Mouse (Mus musculus): ENCODE measurements around the gene Prcd. TPM values are rescaled to one million over a fixed set of nuclear protein-coding genes. Genes with fewer than 3 reads are reported as not detected.
"Not testable (repeated sequence)": the region's sequence is repeated elsewhere in the genome, so short reads cannot be mapped to it uniquely, and the experiment has no call there.

The Prcd gene
- polyA plus RNA-seq, 1 experiment = not detected

DNA sequence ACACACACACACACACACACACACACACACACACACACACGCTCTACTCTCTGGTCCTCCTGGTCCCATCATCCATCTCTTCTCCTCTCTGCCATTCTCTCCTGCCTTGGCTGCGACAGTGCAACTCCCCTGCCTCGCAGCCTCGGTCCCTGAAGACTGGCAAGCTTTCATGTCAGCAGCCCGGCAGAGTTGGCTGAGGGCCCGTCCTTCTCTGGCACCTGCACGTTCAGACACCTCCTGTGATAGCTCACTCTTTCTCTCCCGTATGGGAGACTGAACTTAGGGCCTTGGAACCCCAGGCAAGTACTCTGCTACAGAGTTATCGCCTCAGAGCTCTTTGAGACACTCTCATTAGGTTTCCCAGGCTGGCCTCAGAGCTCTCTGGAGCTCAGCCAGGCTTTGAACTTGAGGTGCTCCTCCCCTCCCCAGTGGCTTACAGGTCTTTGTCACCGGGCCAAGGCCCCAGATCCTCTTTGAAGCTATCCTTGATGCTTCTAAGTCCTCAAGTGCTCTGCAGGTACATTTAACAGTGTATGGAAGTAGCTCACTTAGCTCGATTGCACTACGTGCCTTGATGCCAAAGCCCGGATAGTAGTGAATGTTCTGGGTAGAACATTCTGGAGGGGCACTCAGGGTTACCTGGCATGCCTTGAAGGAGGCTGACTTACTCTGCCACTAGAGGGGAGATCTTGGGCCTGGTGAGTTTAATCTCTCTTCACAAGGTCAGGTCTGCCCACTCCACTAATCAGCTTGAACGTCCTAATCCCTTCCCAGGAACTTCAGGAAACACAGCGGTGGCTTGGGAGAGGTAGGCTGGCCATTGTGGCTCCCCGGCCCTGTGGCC lies 3.2 kb downstream of the Prcd start:
- H3K4me3 ChIP-seq (ENCODE audit: insufficient read depth, low read length) = no peak overlapping the region
- no peak overlapping the region for H3K27ac ChIP-seq (ENCODE audit: insufficient read depth, low read length)
- TF ChIP-seq POLR2A (IDR thresholded peaks at IDR 0.05; ENCODE audit: low read depth, low read length) (no peak), CTCF (IDR thresholded peaks at IDR 0.05; ENCODE audit: borderline replicate concordance, insufficient read depth, low read length) (no peak)
- H3K4me1 ChIP-seq (ENCODE audit: control insufficient read depth, insufficient read depth, low read length) = no peaks in the 10 kb centered on the region

DNA sequence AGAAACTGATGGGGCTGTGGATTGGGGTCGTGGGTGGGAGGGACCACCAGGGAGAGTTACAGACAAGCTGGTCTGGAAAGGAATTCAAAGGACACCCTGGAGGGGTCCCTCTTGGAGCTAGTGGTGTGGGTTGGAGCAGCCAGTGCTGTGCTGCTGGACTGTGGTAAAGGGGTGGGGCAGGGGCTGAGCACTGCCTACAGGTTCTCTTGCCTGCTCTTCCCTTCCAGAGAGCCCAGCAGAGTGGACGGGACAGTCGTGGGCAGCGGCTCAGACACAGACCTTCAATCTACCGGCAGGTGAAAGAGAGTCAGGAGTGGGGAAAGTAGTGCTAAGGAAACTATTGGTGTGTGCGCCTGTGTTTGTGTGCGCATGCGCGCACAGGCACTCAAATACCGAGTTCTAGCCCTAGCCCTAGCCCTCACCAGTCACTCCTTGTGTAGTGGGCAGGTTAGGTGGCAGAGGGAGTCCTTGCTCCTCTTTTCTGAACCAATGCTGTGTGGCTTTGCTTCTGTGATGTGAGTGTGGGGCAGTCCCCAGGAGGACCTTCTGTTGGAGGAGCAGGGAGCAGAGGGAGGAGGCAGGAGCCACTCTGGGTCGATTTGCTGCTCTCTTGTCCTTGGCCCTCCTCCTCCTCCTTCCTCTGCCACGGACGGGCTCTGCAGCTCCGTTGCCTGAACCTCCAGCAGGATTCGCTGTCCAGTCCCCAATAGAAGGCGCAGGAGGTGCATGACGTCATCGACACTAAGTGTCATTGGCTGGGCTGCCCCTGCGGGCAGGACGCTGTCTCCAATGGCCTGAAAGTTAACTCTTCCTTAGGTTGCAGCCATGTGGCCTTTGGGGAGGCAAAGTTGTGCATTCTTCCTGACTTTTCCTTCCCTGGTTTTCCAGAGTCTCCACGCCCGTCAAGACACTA lies 4.2 kb downstream of the Prcd start:
- no peaks in the 10 kb centered on the region for H3K4me1 ChIP-seq (ENCODE audit: control insufficient read depth, insufficient read depth, low read length)
- no peak overlapping the region for H3K27ac ChIP-seq (ENCODE audit: insufficient read depth, low read length)

DNA sequence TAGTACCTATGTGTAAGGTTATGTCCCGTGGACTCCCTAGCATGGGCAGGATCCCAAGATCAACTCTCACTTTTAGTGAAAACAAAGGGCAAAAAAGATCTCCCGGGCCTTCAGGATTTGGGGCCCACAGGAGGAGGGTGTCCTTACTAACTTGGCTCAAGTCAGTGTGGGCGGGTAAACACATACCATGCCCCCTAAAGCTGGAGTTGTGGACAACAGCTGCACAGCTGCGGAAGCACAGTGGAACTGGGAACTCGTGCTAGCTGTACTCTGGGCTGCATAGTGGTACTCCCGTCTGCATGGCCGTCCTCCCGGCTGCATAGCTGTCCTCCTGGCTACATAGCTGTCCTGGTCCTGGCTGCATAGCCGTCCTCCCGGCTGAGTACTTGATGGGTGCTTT lies 4.9 kb downstream of the Prcd start:
- Histone ChIP-seq H3K27ac (ENCODE audit: insufficient read depth, low read length) (no peak overlapping the region), H3K4me1 (ENCODE audit: control insufficient read depth, insufficient read depth, low read length) (no peaks in the 10 kb centered on the region), H3K4me3 (ENCODE audit: insufficient read depth, low read length) (no peak overlapping the region)
- TF ChIP-seq POLR2A (IDR thresholded peaks at IDR 0.05; ENCODE audit: low read depth, low read length) = no peak
- TF ChIP-seq CTCF (IDR thresholded peaks at IDR 0.05; ENCODE audit: borderline replicate concordance, insufficient read depth, low read length) = no peak

More for the DNA sequence above, 4.2 kb downstream of the Prcd start:
- peak; percentile 90 for TF ChIP-seq POLR2A (IDR thresholded peaks at IDR 0.05; ENCODE audit: low read depth, low read length)
- TF ChIP-seq CTCF (IDR thresholded peaks at IDR 0.05; ENCODE audit: borderline replicate concordance, insufficient read depth, low read length) = no peak
- no peak overlapping the region for H3K4me3 ChIP-seq (ENCODE audit: insufficient read depth, low read length)

DNA sequence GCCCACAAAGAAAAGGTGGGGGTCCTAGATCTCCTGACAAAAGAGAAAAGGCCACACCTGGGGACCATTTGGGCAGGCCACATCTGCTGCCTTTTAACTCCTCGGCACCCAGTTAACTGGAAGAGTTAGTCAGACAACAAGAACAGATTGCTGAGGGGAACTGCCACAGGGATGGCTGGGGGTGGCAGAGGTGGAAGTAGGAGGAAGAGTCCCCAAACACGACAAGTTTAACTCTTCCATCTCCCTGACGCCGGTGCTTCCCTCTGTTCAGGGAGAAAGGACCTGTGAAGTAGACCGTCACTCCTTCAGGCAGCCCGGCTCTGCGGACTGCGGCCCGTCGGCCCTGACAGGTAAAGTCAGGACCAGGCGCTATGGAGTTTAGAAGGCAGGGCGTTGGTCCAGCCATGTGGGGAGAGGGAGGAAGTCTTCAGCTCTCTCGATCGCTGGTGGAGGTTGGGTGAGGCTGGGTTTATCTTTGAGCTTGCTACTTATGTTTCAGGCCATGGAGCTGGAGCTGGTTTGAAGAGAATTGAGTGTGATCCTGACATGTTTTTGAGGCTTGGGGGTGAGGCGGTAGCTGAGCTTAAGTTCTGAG lies 5.8 kb downstream of the Prcd start:
- no peak overlapping the region for H3K4me3 ChIP-seq (ENCODE audit: insufficient read depth, low read length)
- H3K27ac ChIP-seq (ENCODE audit: insufficient read depth, low read length) = no peak overlapping the region
- no peak for TF ChIP-seq POLR2A (IDR thresholded peaks at IDR 0.05; ENCODE audit: low read depth, low read length)
- TF ChIP-seq CTCF (IDR thresholded peaks at IDR 0.05; ENCODE audit: borderline replicate concordance, insufficient read depth, low read length) = no peak
- no peaks in the 10 kb centered on the region for H3K4me1 ChIP-seq (ENCODE audit: control insufficient read depth, insufficient read depth, low read length)

DNA sequence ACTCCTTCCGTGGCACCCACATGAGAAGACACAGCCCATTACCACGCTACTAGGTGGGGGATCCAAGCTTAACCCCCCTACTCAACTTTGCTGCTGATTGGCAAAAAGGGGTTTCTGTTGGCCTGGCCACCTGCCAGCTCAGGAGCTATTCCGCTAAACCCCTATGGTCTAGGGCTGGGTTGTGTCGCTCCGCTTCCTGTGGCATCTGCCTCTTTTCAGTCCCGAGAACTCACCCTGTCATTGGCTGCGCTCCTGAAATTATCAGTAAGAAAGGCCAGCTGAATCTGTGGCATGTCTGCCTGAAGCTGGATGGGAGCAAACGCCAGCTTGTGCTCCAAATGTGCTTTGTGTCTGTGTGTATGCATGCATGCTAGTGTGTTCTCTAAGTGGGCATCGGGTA lies 6.8 kb downstream of the Prcd start:
- H3K27ac ChIP-seq (ENCODE audit: insufficient read depth, low read length) = no peak overlapping the region
- H3K4me3 ChIP-seq (ENCODE audit: insufficient read depth, low read length) = no peak overlapping the region
- no peak for TF ChIP-seq POLR2A (IDR thresholded peaks at IDR 0.05; ENCODE audit: low read depth, low read length)
- no peak for TF ChIP-seq CTCF (IDR thresholded peaks at IDR 0.05; ENCODE audit: borderline replicate concordance, insufficient read depth, low read length)
- H3K4me1 ChIP-seq (ENCODE audit: control insufficient read depth, insufficient read depth, low read length) = no peaks in the 10 kb centered on the region

DNA sequence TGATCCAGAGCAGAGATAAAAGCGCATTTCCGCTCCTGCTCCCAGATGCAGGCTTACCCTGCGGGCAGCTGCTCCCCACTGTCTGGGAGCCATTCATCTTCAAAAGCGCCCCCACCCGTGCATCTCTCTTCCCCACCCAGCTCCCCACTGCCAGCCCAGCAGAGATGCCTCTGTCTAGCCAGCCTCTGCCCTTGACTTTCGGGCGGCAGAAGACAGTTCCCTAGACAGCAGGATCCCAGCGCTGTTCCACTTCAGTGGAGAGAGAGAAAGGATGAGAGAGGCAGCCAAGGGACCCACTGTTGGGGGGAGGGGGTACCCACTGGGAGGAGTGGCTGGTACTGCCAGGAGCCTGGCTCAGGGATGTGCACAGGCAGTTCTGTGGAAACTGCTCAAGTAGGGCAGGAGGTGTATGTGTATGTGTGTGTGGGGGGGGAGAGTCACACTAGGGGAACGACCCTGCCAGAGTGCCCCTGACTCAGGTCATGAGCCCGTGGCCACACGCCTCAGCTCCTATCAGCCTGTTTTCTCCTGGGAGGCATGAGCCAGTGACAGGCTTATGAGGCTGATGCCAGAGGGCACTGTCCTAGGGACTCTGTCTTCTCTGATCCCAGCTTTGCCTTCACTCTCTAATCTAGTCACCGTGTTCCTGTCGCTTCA lies 8.1 kb downstream of the Prcd start:
- no peaks in the 10 kb centered on the region for H3K4me1 ChIP-seq (ENCODE audit: control insufficient read depth, insufficient read depth, low read length)
- H3K27ac ChIP-seq (ENCODE audit: insufficient read depth, low read length) = no peak overlapping the region
- no peak overlapping the region for H3K4me3 ChIP-seq (ENCODE audit: insufficient read depth, low read length)
- TF ChIP-seq CTCF (IDR thresholded peaks at IDR 0.05; ENCODE audit: borderline replicate concordance, insufficient read depth, low read length) (no peak), POLR2A (IDR thresholded peaks at IDR 0.05; ENCODE audit: low read depth, low read length) (no peak)

DNA sequence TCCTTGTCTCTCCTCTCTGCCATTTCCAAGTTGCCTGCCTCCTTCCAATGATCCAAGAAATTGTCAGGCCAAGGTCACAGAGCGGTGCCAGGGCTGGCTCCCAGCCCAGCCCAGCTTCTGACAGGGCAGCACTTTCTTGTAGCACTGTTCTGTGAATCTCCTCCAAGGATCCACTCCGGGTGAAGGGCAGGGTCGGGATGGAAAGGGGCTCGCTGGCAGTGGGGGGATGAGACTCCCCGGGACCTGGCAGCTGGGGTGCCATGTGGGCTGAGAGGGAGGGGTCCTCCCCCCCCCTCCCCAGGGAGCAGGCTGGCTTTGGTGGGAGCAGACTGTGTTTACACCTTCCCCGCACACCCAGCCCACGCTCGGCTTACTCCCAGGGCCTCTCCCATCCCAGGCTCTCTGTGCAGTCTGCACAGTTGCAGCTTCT lies 8.6 kb downstream of the Prcd start:
- Histone ChIP-seq H3K4me3 (ENCODE audit: insufficient read depth, low read length) (no peak overlapping the region), H3K27ac (ENCODE audit: insufficient read depth, low read length) (no peak overlapping the region), H3K4me1 (ENCODE audit: control insufficient read depth, insufficient read depth, low read length) (no peaks in the 10 kb centered on the region)
- no peak for TF ChIP-seq CTCF (IDR thresholded peaks at IDR 0.05; ENCODE audit: borderline replicate concordance, insufficient read depth, low read length)
- no peak for TF ChIP-seq POLR2A (IDR thresholded peaks at IDR 0.05; ENCODE audit: low read depth, low read length)

DNA sequence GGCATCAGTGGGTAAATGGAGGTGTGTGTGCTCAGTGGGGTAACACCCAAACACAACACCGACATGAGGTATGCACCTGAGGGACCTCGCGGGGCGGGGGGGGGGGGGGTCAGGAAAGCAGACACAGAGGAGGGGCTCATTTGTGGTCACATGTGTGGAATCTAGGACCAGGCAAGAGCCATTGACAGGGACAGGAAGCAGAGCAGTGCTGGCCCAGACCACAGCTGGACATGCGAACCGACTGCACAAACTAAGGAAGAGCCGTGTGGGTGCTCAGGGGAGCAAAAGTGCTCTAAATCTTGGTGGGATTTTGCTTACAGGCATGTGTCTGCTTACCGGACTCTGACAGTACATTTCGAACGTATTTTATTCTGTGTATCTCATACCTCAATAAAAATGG lies 12.0 kb downstream of the Prcd start:
- Histone ChIP-seq H3K27ac (ENCODE audit: insufficient read depth, low read length) (no peak overlapping the region), H3K4me3 (ENCODE audit: insufficient read depth, low read length) (no peak overlapping the region), H3K4me1 (ENCODE audit: control insufficient read depth, insufficient read depth, low read length) (no peaks in the 10 kb centered on the region)
- TF ChIP-seq CTCF (IDR thresholded peaks at IDR 0.05; ENCODE audit: borderline replicate concordance, insufficient read depth, low read length) = no peak
- TF ChIP-seq POLR2A (IDR thresholded peaks at IDR 0.05; ENCODE audit: low read depth, low read length) = no peak

DNA sequence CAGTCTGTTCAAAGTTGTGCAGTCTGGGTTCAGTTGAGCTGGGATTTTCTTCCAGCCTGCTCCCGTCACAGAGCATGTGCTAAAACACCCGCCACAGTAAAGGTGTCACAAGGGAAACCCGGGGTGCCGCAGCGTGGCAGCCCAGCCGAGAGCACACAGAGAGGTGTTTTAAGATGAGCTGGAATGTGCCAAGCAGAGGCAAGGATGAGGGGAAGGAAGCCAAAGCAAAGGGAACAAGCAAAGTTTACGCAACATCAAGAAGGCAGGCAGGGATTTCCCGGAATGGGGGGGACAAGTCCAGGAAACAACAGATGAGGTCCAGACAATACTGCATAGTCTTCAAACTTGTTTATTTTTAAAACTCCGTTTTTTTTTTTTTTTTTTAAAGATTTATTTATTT lies 13.2 kb downstream of the Prcd start:
- Histone ChIP-seq H3K4me1 (ENCODE audit: control insufficient read depth, insufficient read depth, low read length) (no peaks in the 10 kb centered on the region), H3K4me3 (ENCODE audit: insufficient read depth, low read length) (no peak overlapping the region), H3K27ac (ENCODE audit: insufficient read depth, low read length) (no peak overlapping the region)
- TF ChIP-seq POLR2A (IDR thresholded peaks at IDR 0.05; ENCODE audit: low read depth, low read length) (no peak), CTCF (IDR thresholded peaks at IDR 0.05; ENCODE audit: borderline replicate concordance, insufficient read depth, low read length) (no peak)

DNA sequence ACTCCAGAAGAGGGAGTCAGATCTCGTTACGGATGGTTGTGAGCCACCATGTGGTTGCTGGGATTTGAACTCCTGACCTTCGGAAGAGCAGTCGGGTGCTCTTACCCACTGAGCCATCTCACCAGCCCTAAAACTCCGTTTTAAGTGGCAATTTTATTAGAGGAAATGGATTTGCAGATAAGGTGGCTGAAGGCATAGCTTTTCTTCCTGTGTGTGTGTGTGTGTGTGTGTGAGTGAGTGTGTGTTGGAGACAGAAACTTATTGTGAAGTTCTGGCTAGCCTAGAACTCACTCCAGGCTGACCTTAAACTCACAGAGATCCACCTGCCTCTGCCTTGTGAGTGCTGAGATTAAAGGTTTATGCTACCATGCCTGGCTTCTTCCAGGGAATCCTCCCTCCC lies 13.7 kb downstream of the Prcd start:
- H3K4me1 ChIP-seq (ENCODE audit: control insufficient read depth, insufficient read depth, low read length); H3K27ac ChIP-seq (ENCODE audit: insufficient read depth, low read length); H3K4me3 ChIP-seq (ENCODE audit: insufficient read depth, low read length): not testable (repeated sequence)

All from embryonic fibroblast, embryonic 13.5 days (primary cell).